Mouse (Mus musculus) duodenum, adult 2 months (tissue): ENCODE measurements around the gene Cnot4. TPM values are rescaled to one million over a fixed set of nuclear protein-coding genes. Genes with fewer than 3 reads are reported as not detected.

ENCODE experiments used
- polyA plus RNA-seq: library from polyadenylated mRNA; depleted of rRNA; stranded (reverse); fragments of >200 nt; gene quantifications from 2 replicates; pipeline ENCODE4 v1.2.3, GENCODE M21; 2012; ENCODE audit warnings: low replicate concordance; rRNA removed

Gene Cnot4
- 2.8 and 3.5 TPM in 2 replicates for polyA plus RNA-seq

GRCm38 (mm10) chr6:35133579-35134488 lies at the start of gene Cnot4:
Gene Cnot4 (minus strand): TSS chr6:35133724.

GRCm38 (mm10) chr6:35176979-35177649 lies 43.6 kb upstream of the Cnot4 start, which contains the start of gene Nup205:
Gene Nup205 (plus strand): TSS chr6:35177421.

GRCm38 (mm10) chr6:34988081-34988761 lies 145.3 kb downstream of the Cnot4 start, which contains the start of gene Slc23a4:
Gene Slc23a4 (minus strand): TSS chr6:34988404.

Other genes with a start within 250 kb of the Cnot4 start
- 4.8 TPM in 2 replicates for gene Wdr91, start 222.8 kb downstream of the Cnot4 start, polyA plus RNA-seq
- not detected in 2 replicates for gene Stra8, start 213.6 kb downstream of the Cnot4 start, polyA plus RNA-seq
- gene Slc23a4, start 145.3 kb downstream of the Cnot4 start, polyA plus RNA-seq, result 55.8 and 140 TPM in 2 replicates
- gene Nup205, start 43.7 kb upstream of the Cnot4 start, polyA plus RNA-seq, result 3.7 and 6.8 TPM in 2 replicates
- gene Slc13a4, start 174.4 kb upstream of the Cnot4 start, polyA plus RNA-seq, result 0.04 and 0.07 TPM in 2 replicates
- 0.16 and 0.18 TPM in 2 replicates for gene Fam180a, start 192.4 kb upstream of the Cnot4 start, polyA plus RNA-seq